Mouse (Mus musculus) kidney, adult 8-10 months (tissue): ENCODE results near the gene Atad1.

Experiments
- DNase-seq, 2 experiments: peaks; one replicate each; pipeline ENCODE4 v3.0.0; 2022

Atad1 gene

GRCm38 (mm10) chr19:32665243-32665642, 74.3 kb downstream of the Atad1 start:
- DNase-seq = no peak

- DNase-seq = peak; percentile 34 to 60
Observed at GRCm38 (mm10) chr19:32662936-32663335, 76.7 kb downstream of the Atad1 start.

DNA sequence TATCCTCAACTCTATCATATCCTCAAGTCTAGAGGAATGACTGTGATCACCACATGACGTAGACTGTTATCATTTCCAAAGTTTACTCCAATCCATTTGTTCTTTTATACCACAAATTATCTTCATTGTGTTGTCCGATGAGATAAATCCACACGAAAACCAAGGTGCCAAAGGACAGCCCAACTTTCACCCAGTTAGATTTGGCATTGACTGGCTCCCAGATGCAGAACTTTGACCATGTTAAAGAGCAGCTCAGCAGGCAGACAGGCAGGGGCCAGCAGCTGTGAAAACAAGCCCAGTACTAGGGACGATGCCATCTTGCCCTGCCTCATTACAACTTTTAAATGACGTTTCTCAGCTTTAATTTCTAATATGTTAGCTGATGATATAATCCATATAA, 80.2 kb downstream of the Atad1 start:
- peak; percentile 28 to 36 for DNase-seq

DNA sequence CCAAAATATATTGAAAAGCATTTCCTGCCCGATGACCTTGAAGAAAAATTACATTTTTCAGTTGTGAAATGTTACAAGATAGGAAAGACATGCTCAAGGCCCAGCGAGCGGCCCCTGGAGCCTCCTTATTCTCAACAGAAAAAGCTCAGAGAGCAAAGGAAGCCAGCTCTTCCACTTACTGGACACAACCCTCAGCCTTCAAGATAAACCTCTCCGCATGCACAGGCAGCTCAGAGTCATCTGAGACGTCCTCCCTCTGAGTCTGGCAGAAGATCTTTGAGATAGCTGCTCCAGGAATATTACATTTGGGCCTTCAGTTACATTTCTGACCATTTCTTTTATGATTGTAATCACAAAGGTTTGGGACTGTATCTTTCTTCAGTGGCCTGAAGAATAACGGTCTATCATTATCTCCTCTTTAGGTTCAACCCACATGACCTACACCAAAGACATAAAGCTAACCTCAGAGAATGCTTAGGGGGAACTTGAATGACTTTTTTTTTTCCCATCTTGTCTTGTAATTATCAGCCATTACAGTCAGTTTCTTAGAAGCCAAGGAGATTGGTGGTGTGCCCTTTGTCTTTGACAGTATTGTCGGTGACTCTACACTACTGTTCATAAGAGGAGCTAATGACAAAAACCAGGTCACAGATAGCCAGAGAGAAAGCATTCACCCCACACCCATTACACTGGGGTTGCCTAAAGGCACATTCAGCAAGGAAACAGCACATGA, 85.8 kb downstream of the Atad1 start:
- no peak for DNase-seq

DNA sequence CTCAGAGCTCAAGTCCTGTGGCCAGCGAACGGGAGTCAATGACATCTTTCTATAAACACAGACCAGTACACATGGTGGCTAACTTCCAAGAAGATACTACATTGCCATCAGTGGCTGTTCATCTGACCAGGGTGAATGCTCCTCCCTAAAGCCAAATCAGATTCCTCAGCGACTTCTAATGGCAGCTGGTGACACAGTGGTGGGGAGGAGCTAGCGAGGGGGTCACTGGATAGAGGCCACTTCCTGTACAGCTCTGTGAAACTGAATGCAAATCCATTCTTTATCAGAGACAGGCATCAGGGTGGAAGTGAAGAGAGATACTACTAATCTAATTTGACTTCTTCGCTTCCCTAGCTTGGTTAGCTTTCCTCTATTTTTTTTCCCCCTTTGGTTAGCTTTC, 86.5 kb downstream of the Atad1 start:
- no peak for DNase-seq

- no peak for DNase-seq
Observed at GRCm38 (mm10) chr19:32651046-32651445, 88.5 kb downstream of the Atad1 start.

DNA sequence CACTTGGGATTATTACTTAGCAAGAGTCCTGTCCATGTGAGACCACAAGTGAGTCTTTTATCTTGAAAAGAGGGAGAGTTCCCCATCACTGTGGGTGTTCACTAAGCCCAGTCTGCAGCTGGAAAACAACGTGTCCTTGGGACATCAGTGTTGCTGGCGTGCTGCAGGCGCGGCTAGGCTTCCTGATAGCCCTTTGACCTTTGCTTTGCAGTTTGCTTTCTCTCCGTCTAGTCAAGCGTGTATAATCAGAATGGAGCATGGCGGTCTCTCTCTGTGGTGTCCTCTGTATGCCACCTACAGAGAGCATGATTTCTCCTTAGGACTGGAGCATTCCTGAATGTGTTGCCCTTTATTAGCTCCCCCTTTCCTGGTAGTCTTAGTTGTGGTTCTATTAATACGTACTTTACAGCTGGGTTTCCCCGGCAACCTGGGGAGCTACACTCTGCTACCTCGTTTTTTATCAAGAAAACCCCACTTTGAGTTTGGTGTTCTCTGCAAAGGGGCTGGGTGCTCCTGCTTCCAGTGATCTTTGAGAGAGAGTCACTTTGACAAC, 91.5 kb downstream of the Atad1 start:
- no peak for DNase-seq

GRCm38 (mm10) chr19:32646382-32646781, 93.2 kb downstream of the Atad1 start:
- DNase-seq = no peak

DNA sequence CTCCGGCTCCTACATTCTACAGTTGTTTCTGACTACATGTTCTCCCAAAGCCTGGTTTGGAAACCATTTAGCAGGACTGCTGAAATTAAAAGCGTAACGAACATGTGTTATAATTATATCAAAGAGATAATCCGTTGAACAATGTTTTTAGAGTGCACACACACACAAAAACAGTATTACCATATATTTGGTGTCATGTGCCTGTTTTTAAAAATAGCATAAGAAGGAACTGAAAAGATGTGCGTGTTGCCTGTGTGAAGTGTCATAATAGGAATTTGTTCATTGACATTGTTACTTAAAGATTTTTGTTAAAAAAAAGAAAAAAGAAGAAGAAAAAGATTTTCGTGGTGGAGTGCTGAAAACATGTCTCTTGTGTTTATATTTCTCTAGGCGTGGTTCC, 93.6 kb downstream of the Atad1 start:
- DNase-seq = no peak

DNA sequence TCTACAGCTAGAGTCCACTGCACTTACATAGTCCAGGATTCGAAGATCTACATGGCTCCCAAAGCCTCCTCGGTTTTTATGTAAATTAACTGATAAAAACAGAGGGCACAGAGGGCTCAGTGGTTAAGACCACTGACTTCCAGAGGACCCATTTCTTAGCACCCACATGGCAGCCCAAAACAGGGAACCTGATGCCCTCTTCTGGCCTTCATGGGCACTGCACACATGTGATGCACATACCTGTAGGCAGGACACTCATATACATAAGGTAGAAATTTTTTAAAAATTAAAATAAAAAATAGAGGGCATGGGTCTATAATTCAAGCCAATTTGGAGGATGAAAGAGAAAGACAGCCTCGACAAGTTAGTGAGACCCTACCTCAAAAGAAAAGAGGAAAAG, 95.9 kb downstream of the Atad1 start:
- no peak for DNase-seq

GRCm38 (mm10) chr19:32641995-32642394, 97.6 kb downstream of the Atad1 start:
- no peak for DNase-seq

DNA sequence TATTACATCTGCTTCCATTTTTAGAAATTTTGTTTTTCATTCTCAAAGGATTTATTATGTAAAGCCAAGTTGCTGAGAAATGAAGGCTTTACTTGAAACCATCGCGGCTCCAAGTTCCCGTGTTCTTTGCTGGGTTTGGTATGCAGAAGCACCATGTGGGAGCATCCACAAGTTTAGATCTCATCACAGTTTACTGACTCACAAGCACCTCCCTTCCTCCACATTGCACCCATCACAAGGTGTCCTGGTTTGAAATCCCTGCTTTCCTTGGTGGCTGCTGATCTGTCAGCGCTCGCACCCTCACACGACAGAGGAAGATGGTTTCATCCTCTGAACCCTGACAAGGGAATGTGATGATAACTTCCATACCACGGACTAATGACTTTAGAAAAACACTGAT, 98.1 kb downstream of the Atad1 start:
- DNase-seq = no peak

- no peak for DNase-seq
Observed at GRCm38 (mm10) chr19:32638276-32638903, 101.2 kb downstream of the Atad1 start.

GRCm38 (mm10) chr19:32637357-32638275, 102.0 kb downstream of the Atad1 start:
- peak; percentile 34 to 36 for DNase-seq

GRCm38 (mm10) chr19:32634916-32635315, 104.7 kb downstream of the Atad1 start:
- no peak for DNase-seq

GRCm38 (mm10) chr19:32628572-32629132, 110.9 kb downstream of the Atad1 start:
- peak; percentile 54 to 77 for DNase-seq

GRCm38 (mm10) chr19:32627631-32628030, 112.0 kb downstream of the Atad1 start:
- peak; percentile 48 to 78 for DNase-seq

DNA sequence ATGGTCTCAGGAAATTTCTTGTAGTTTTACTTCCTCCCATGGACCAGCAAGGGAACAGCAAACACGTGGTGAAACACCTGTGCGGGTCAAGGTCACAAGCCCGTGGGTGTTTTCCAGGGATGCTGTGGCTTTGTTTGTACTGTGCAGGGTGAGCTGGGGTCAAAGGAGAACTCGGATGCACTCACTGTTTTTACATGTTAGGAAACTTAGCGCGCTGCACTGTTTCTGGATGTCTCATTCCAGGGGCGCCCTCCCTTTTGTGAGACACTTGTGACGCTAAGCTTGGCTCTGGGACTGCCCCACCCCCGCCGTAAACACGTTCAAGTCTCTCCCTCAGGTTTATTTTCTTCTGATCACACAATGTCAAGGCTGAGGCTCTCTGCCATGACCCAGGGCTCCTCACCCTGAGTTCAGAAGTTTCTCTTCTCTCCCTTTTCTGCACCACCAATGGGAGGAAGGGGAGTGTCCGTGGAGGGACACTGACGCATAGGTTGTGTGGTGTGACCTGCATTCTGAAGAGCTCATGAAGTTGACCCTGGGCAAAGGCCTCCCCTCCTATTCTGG, 112.7 kb downstream of the Atad1 start:
- peak; percentile 67 to 72 for DNase-seq

GRCm38 (mm10) chr19:32622142-32622541, 117.4 kb downstream of the Atad1 start:
- peak; percentile 60 to 78 for DNase-seq
